Mouse (Mus musculus) adrenal gland, postnatal 36 days (tissue): Measurements from ENCODE around the gene Prim2. TPM values are rescaled to one million over a fixed set of nuclear protein-coding genes. Genes with fewer than 3 reads are reported as not detected.

ENCODE experiments used
- DNase-seq, 2 experiments: peaks; one replicate each; pipeline ENCODE4 v3.0.0; 2021; ENCODE audit warnings: mixed read lengths in 1 of 2
- long read RNA-seq, 2 experiments: library from polyadenylated mRNA; stranded (forward); transcript quantifications; one replicate each; pipeline ENCODE4 v2.0.0; 2021; ENCODE audit warnings: borderline sequencing depth in 2 of 2
- total RNA-seq, 2 experiments: library from RNA; stranded (reverse); gene quantifications; 2 replicates each; pipeline ENCODE4 v1.2.3; 2021

Prim2 gene
- total RNA-seq: 1 to 10 TPM; 5.6 to 5.8 TPM
- long read RNA-seq, experiment 1, transcript Prim2-201 (14 exons, 1,975 nt): major isoform, 5 of 6 reads
- long read RNA-seq, experiment 1, partial matches to known transcripts: 0 of 6 reads
- long read RNA-seq, experiment 1, other reads (novel, unspliced or antisense): 1 of 6 reads
- long read RNA-seq, experiment 2, partial matches to known transcripts: 0 of 1 reads
- long read RNA-seq, experiment 2, other reads (novel, unspliced or antisense): 0 of 1 reads

DNA sequence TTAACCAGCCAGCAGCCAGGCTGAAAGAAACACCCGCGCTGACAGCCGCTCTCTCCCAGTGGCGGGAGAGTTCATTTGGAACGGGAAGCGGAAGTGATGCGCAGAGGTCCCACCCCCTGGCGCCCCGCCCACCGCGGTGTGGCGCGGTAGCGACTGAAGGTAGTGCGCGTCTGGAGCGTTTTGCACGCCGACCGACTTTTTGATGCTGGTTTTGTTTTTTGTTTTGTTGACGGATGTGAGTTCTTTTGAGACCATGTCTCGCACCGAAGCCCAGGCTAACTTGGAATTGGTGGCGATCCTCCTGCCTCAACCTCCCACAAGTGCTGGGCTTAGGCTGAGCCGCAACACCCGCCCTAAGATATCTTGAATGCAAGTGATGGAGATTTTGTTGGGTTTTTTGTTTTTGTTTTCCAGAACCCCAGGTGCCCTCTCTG, at the start of gene Prim2:
TSS of gene Prim2 (minus strand) at position 88 of the 434 bp plus-strand sequence.
- peak; percentile 91 to 94 for DNase-seq

- DNase-seq: no peak
These were observed 48.0 kb upstream of the Prim2 start for GRCm38 (mm10) chr1:33717636-33718035.

DNA sequence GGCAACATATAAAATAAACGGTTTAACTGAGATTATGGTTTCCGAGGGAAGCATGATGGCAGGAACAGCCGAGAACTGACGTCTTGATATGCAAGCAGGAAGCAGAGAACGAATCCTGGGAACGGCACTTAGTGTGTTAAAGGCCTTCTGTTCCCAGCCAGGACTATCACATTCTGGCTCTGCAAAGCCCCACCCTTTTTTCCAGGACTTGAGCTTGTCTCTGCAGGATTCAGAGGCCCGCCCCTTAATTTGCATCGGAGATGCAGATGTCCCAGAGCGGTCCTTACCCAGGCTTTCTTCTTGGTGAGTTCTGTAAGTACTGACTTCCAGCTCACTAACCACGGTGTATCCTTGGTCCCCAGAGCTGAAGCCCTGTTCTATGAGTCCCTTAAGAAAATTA, 45.2 kb upstream of the Prim2 start:
- no peak for DNase-seq

DNA sequence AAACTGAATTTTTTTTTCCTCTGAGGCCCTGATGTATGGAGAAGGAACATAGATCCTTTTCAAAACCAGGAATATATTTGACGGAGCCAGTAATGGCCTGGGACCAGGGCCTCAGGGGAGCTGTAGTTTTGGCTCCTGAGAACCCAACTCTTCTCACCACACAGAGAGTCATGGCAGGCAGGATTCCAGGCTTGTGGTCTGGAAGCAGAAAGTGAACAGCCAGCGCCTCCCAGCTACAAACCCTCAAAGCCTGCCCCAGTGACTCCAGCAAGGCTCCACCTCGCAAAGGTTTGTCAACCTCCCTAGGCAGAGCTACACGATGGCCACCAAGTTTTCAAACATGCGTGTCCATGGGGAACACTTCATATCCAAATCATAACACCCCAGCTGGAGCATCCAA, 42.4 kb upstream of the Prim2 start:
- no peak for DNase-seq

DNA sequence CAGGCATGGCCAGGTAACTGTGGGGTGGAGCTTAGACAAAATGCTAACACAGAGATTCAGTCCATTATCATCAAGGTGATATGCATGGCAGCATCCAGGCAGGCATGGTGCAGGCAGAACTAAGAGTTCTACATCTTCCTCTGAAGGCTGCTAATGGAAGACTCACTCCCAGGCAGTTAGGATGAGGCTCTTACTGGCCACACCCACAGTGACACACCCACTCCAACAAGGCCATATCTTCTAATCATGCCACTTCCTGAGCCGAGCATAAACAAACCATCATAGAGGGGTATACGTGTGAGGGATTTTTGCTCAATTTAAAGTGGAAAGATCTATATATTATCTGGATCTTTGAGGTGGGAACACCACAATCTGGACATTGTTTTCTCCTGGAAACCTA, 40.0 kb upstream of the Prim2 start:
- DNase-seq: no peak

- no peak for DNase-seq
These were observed 31.6 kb upstream of the Prim2 start for GRCm38 (mm10) chr1:33701244-33701643.

DNA sequence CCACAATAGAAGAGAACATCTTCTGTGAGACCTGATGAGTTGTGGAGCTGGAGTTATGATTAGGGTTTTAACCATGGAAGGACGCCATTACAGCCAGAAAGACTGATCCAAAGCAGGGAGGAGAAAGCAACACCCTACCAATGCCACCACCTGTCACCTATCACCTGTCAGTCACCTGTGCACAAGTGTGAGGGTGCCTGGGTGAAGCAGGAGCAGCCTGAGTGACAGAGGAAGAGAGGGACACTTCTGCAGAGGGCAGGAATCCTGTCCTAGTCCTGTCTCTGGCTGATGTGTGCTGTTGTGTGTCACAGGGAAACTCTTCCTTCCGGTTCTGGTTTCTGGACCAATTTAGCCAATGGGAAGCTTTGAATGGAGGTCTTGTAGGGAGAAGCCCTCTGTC, 26.4 kb upstream of the Prim2 start:
- DNase-seq: no peak

DNA sequence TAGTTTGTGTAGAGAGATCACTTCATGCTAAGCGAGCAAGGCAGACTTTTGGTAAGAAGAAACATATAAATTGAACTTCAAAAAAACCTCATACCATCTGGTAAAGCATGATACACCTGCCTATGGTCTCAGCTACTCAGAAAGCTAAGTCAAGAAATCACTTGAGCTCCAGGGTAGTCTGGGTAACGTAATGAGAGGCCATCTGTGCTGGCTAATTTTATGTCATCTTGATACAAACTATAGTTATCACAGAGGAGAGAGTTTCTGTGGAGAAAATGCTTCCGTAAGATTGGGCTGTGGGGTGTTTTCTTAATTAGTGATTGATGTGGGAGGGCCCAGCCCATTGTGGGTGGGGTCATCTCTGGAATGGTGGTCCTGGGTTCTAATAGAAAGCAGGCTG, 24.3 kb upstream of the Prim2 start:
- DNase-seq: no peak

DNA sequence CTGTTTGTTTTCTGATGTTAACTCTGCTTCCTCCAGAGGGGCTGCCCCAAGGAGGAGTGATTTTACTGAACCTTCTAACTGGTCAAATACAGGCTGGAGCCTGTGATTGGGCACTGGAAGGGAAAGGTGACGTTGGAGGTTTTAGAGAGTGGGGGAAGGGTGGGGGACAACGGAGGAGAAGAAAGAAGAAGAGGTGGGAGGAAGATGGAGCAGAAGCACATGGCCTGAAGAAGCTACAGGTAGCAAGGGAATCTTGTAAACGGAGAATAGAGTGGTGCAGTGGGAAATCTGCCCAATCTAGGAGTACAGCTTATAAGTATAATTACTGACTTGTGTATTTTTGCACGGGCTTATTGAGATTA, 20.5 kb upstream of the Prim2 start:
- no peak for DNase-seq

DNA sequence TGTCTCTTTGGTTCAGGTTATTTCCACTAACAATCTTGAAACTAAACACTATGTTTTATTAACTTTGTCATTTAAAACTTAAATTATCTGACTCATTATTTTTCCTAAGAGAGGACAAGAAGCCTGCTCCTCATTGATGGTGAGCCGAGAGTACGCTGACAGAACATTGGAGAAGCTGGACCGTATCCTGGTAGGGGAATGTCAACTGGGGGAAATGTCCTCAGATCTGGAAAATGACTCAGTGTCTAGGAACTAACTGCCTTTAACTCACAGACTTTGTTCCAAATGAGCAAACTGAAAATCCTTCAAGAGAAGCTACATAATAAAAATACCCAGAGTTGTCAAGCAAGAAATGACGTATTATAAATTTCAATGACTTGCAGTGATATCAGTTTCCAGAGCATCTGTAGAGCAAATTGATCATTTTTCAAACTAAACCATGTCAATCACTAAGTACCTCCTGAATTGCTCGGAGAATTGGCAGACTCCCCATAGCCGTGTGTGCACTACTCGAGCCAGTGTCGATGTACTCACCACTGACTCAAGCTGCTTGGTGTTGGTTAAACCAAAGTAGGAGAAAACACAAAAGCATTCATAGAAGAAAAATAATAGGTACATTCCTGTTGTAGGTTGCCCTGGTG, 20.0 kb upstream of the Prim2 start:
- DNase-seq: no peak

GRCm38 (mm10) chr1:33688810-33689209, 19.2 kb upstream of the Prim2 start:
- no peak for DNase-seq

DNA sequence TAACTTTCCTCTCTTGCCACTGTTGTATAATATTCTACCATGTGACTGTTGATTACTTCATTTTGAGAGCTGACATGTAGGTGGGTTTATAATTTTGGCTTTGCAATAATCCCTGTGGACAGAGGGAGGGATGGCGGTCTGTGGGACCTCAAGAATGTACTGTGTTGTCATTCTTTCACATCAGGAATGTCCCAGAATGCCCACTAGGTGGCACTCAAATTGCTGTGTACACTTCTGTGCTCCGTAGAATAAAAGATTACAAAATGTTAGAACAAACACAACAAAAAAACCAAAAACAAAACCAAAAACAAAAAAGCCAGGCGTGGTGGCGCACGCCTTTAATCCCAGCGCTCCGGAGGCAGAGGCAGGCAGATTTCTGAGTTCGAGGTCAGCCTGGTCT, 14.9 kb upstream of the Prim2 start:
- DNase-seq: peak; percentile 28 to 39

DNA sequence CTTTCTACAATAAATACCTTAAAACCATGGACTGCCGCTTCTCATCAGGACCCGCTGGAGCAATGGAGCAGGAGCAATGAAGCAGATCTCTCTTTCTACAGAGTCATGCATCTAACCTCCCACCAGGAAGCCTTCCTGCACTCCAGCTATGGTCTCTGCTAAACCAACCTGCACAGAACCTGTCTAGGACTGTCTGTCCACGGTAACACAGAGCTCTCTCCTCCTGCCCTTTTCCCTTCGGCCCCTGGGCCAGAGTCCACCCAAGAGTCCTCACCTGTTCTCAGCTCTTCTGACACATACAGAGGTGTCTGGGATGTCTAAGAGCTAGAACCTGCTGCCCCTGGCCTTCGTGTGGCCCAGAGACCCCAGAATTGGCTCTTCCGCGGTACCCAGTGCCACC, 11.3 kb upstream of the Prim2 start:
- DNase-seq: no peak

DNA sequence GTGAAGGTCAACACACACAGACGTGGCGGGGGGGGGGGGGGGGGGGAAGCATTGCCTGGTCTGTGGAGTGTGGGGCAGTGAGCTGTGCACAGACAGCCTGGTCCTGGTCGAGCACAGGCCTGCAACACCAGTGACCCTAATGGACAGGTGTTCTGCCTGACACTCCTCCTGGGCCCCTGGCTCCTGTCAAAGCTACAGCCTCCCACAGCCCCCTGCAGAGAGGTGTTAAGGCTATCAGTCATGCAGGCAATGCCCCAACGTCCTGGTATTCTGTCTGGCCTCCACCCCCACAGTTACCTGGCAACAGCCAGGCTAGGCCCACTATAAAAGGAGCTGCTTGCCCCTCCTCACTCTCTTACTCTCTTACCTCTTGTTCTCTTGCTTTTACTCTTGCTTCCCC, 10.8 kb upstream of the Prim2 start:
- DNase-seq: no peak

GRCm38 (mm10) chr1:33673158-33673960, 3.8 kb upstream of the Prim2 start:
- DNase-seq: no peak

DNA sequence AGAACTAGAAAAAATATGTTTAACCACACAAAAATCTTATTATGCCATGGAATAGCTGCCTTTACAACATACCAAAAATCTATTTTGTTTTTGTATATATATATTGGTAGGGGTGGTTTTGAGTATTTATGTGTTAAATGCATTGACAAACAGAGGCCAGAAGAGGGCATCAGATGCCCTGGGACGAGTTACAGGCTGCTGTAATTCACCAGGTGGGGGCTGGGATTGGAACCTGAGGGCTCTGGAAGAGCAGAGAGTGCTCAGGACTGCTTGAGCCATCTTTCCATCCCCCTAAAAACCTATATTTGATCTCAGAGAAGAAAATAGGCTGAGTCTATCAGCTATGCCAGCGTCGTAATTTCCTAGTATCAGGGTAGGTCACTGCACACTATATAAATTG, 2.9 kb upstream of the Prim2 start:
- DNase-seq: peak; percentile 4 to 20

DNA sequence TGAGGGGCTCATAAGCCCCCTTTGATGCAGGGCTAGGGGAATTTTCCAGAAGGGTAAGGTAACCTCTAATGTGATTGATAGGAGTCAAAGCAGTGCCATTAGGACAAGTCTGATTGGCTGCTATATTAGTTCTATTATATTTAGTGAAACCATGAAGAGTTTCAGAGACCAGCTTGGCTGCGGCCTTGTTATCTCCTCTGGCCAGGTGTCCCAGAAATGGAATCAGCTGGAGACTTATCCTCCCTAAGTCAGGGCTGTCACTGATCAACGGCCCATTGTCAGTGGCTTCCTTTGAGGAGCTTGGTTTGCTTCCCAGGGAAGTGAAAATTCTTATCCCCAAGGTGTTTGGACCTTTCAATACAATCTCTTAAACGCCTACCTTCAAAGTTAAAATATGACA, 2.5 kb upstream of the Prim2 start:
- no peak for DNase-seq

DNA sequence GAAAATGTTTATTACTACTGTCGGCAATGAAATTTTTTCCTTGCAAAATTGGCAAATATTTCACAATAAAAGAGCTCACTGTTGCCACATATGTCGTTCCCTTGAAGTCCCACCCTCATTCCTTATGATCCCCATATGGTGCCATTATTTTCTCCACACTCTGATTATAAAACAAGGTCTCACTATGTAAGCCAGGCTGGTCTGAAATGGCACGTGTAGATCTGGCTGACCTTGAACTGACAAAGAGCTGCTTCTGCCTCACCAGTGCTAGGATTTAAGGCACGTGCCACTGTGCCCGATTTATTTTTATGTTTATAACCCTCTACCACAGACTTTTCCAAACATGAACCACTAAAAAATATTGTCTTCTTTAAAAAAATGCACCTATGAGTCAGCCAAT, 1.8 kb upstream of the Prim2 start:
- peak in 1 of 2 experiments; percentile 9 for DNase-seq

DNA sequence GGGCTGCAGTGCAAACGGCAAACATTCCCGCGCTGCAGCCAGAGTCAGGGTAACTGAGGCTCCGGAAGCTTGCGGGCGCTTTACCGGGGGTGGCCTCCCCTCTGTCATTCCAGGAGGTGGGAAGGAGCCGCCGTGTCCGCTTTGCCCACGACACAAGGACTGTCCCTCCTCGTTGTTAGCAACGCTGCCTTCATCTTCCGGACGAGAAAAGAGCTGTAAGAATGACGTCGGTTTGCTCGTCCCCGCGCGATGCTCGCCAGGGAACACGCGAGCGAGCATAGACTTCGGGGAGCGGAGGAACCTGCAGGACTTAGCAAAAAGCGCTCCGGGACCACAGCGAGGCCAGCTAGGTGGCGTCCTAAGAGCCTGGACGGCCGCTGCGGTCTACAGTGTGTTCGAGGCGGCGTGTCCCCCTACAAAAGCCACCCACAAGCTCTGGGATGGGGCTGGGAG, 595 bp upstream of the Prim2 start:
- DNase-seq: peak; percentile 66 to 72

- no peak for DNase-seq
These were observed 5.9 kb downstream of the Prim2 start for GRCm38 (mm10) chr1:33663605-33664117.

- DNase-seq: peak in 1 of 2 experiments; percentile 40
These were observed 6.4 kb downstream of the Prim2 start for GRCm38 (mm10) chr1:33663163-33663562.

GRCm38 (mm10) chr1:33658302-33658701, 11.3 kb downstream of the Prim2 start:
- no peak for DNase-seq

DNA sequence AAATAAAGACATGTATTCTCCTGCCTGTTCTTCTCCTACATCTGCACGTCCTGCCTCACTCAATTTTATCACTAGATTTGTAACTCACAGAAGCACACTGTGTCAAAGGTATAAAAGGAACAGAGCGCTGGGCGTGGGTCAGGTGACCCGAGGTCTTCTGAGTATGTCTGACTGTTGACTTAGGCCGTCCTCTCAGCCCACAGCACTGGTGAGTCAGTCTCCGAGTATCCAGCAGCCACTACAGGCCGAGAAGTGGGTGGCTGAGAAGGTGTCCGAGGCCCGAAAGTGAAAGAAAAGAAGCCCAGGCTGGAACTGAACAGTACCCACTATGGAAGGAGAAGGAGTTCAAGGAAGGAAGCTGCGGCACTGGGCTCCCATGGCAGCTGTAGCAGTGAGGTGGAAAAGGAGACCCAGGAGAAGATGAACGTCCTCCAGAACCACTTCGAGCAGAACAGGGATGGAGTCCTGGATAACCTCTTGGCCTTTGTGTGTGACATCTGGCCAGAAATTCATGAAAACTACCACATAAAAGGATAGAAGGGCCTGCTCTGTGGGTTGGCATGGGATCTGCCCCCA, 11.9 kb downstream of the Prim2 start:
- no peak for DNase-seq
